Mouse (Mus musculus): ENCODE results near the gene Lurap1. TPM values are rescaled to one million over a fixed set of nuclear protein-coding genes. Genes with fewer than 3 reads are reported as not detected.

The Lurap1 gene
- polyA plus RNA-seq, 1 experiment from 2014 or later = 3.7 TPM

DNA sequence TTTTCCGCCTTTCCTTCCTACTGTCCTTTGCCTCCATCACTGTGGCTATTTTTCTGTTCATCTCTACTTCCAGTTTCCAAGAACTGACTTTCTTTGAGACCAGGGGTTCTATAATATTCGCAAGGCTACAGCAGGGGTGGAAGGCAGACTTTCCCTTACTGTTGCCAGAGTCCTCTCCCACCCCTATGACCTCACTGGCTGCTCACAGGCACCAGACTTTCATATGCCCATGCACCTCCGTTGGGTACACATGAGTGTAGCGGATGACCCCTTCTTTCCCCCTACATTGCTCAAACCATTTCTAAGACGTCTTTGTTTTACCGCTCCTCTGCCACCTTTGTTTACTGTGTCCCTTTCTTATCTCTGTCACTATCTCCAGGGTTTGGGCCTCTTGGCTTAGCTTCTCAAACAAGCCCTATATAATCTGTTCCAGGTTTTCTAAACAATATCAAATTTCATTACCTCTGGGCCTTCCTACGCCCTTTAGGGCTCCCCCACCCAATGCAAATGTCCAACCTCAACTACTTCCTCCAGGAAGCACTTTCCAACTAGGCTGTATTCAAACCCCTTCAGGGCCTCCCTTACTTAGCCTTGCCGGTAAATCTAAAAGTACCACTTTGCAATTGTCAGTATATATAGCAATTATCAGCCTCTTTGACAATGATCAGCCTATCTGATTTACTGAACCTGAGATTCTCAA lies 14.7 kb upstream of the Lurap1 start:
- no peak for ATAC-seq (ENCODE audit: low read depth)
- Histone ChIP-seq H3K9ac (ENCODE audit: low read length) (no peak overlapping the region), H3K4me1 (replicated peaks; ENCODE audit: control insufficient read depth, insufficient read depth, low read length) (peaks cover 17% of the 10 kb centered on the region), H3K9me3 (ENCODE audit: control insufficient read depth, low read length) (no peaks in the 10 kb centered on the region), H3K27me3 (ENCODE audit: control insufficient read depth, insufficient read depth, low read depth, low read length) (no peaks in the 10 kb centered on the region), H3K4me2 (ENCODE audit: low read depth, low read length) (no peak overlapping the region), H3K4me3 (ENCODE audit: low read length) (no peak overlapping the region), H3K36me3 (ENCODE audit: control insufficient read depth, insufficient read depth, low read length) (no peaks in the 10 kb centered on the region), H3K27ac (ENCODE audit: low read length) (peak overlapping the region; percentile 80)
- 35% methylated on average over 8 of the region's 8 CpGs for WGBS

GRCm38 (mm10) chr4:116164759-116165554 lies 13.8 kb upstream of the Lurap1 start:
- H3K4me2 ChIP-seq (ENCODE audit: low read depth, low read length) = no peak overlapping the region
- H3K27me3 ChIP-seq (ENCODE audit: control insufficient read depth, insufficient read depth, low read depth, low read length) = no peaks in the 10 kb centered on the region
- no peaks in the 10 kb centered on the region for H3K9me3 ChIP-seq (ENCODE audit: control insufficient read depth, low read length)
- peak; percentile 29; the same call in 1 of the 2 replicates for ATAC-seq (ENCODE audit: low read depth)
- no peak overlapping the region for H3K4me3 ChIP-seq (ENCODE audit: low read length)
- WGBS = 63% methylated on average over 2 of the region's 2 CpGs
- H3K36me3 ChIP-seq (ENCODE audit: control insufficient read depth, insufficient read depth, low read length) = no peaks in the 10 kb centered on the region; the same call in 1 of the 2 replicates
- peak overlapping the region; percentile 80 for H3K27ac ChIP-seq (ENCODE audit: low read length)
- H3K9ac ChIP-seq (ENCODE audit: low read length) = no peak overlapping the region
- peaks cover 17% of the 10 kb centered on the region for H3K4me1 ChIP-seq (replicated peaks; ENCODE audit: control insufficient read depth, insufficient read depth, low read length)

DNA sequence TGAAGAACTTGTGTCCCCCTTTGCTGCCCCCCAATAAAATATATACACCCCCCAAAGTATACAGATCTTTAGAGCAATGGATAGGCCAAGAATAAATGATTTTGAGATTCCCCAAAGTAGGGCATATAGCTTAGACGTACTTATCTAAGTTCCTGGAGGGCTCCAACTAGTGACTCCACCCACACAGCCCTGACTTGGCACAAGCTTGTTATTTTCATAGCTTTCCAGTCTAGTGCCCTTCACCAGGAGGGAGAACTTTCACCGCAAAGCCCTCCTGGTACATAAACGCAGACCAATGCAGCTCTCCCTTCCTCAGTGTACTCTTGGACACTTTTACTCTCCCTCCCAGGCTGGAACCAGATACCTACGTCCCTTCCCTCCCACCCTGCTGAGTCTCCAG lies 11.0 kb upstream of the Lurap1 start:
- Histone ChIP-seq H3K9ac (ENCODE audit: low read length) (no peak overlapping the region), H3K36me3 (ENCODE audit: control insufficient read depth, insufficient read depth, low read length) (peaks cover 19% of the 10 kb centered on the region), H3K9me3 (ENCODE audit: control insufficient read depth, low read length) (no peaks in the 10 kb centered on the region), H3K4me3 (ENCODE audit: low read length) (no peak overlapping the region), H3K4me1 (replicated peaks; ENCODE audit: control insufficient read depth, insufficient read depth, low read length) (peaks cover 17% of the 10 kb centered on the region), H3K27ac (ENCODE audit: low read length) (peak overlapping the region; percentile 41), H3K27me3 (ENCODE audit: control insufficient read depth, insufficient read depth, low read depth, low read length) (no peaks in the 10 kb centered on the region), H3K4me2 (ENCODE audit: low read depth, low read length) (no peak overlapping the region)
- WGBS = 55% methylated on average over 4 of the region's 4 CpGs
- peak; percentile 61 for ATAC-seq (ENCODE audit: low read depth)

GRCm38 (mm10) chr4:116160769-116161168 lies 9.6 kb upstream of the Lurap1 start:
- Histone ChIP-seq H3K4me2 (ENCODE audit: low read depth, low read length) (no peak overlapping the region), H3K27ac (ENCODE audit: low read length) (peak overlapping the region; percentile 28; the same call in 1 of the 2 replicates), H3K36me3 (ENCODE audit: control insufficient read depth, insufficient read depth, low read length) (peaks cover 31% of the 10 kb centered on the region), H3K9ac (ENCODE audit: low read length) (no peak overlapping the region), H3K4me1 (replicated peaks; ENCODE audit: control insufficient read depth, insufficient read depth, low read length) (peaks cover 13% of the 10 kb centered on the region), H3K4me3 (ENCODE audit: low read length) (no peak overlapping the region), H3K9me3 (ENCODE audit: control insufficient read depth, low read length) (no peaks in the 10 kb centered on the region), H3K27me3 (ENCODE audit: control insufficient read depth, insufficient read depth, low read depth, low read length) (no peaks in the 10 kb centered on the region)
- WGBS = 70% methylated on average over 3 of the region's 3 CpGs
- no peak for ATAC-seq (ENCODE audit: low read depth)

GRCm38 (mm10) chr4:116159912-116160311 lies 8.8 kb upstream of the Lurap1 start:
- peaks cover 39% of the 10 kb centered on the region for H3K36me3 ChIP-seq (ENCODE audit: control insufficient read depth, insufficient read depth, low read length)
- ATAC-seq (ENCODE audit: low read depth) = peak; percentile 11; the same call in 1 of the 2 replicates

DNA sequence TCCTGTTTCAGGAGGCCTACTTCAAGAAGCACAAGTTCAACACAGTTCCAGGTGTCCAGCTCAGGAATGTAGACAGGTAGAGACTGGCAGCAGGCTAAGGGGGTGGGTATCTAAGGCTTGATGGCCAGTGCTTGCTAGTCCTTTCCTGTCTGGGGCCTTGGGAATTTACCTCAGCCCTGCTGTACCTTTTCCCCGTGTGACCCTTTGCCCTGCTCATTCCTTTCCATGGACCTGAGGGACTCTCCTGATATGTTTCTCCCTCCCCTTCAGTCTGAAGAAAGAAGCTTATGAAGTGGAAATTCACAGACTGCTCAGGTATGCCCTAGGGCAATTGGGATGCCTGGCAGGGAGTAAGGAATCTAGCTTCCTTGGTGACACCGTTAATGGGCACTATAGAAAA lies 6.7 kb upstream of the Lurap1 start:
- ATAC-seq (ENCODE audit: low read depth) = no peak
- 90% methylated on average over 2 of the region's 2 CpGs for WGBS

More at GRCm38 (mm10) chr4:116159912-116160311, 8.8 kb upstream of the Lurap1 start:
- no peaks in the 10 kb centered on the region for H3K27me3 ChIP-seq (ENCODE audit: control insufficient read depth, insufficient read depth, low read depth, low read length)
- 72% methylated on average over 3 of the region's 3 CpGs for WGBS
- no peaks in the 10 kb centered on the region for H3K9me3 ChIP-seq (ENCODE audit: control insufficient read depth, low read length)
- no peak overlapping the region for H3K27ac ChIP-seq (ENCODE audit: low read length)
- peaks cover 8% of the 10 kb centered on the region for H3K4me1 ChIP-seq (replicated peaks; ENCODE audit: control insufficient read depth, insufficient read depth, low read length)
- no peak overlapping the region for H3K4me2 ChIP-seq (ENCODE audit: low read depth, low read length)
- H3K4me3 ChIP-seq (ENCODE audit: low read length) = no peak overlapping the region
- H3K9ac ChIP-seq (ENCODE audit: low read length) = no peak overlapping the region

DNA sequence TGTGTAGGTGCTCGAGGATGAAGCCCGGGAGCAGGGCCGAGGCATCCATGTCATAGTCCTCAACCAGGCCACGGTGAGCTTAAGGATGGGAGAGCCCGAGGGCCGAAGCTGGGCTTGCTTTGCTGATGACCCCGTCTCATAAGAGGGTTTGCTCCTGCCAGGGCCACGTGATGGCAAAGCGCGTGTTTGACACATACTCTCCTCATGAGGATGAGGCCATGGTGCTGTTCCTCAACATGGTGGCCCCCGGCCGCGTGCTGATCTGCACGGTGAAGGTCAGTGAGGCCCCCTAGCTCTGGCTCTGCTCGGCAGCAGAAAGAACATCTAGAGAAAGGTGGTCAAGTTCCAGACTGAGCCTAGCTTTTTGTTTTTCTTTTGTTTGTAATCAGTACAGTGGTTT lies 1.6 kb upstream of the Lurap1 start:
- H3K27ac ChIP-seq (ENCODE audit: low read length) = no peak overlapping the region
- no peak for ATAC-seq (ENCODE audit: low read depth)
- peaks cover 12% of the 10 kb centered on the region for H3K4me1 ChIP-seq (replicated peaks; ENCODE audit: control insufficient read depth, insufficient read depth, low read length)
- H3K9me3 ChIP-seq (ENCODE audit: control insufficient read depth, low read length) = no peaks in the 10 kb centered on the region
- 94% methylated on average over 15 of the region's 15 CpGs for WGBS
- H3K4me3 ChIP-seq (ENCODE audit: low read length) = no peak overlapping the region
- H3K27me3 ChIP-seq (ENCODE audit: control insufficient read depth, insufficient read depth, low read depth, low read length) = no peaks in the 10 kb centered on the region
- H3K36me3 ChIP-seq (ENCODE audit: control insufficient read depth, insufficient read depth, low read length) = peaks cover 40% of the 10 kb centered on the region
- H3K9ac ChIP-seq (ENCODE audit: low read length) = no peak overlapping the region
- no peak overlapping the region for H3K4me2 ChIP-seq (ENCODE audit: low read depth, low read length)

More for the DNA sequence above, 6.7 kb upstream of the Lurap1 start:
- peaks cover 57% of the 10 kb centered on the region for H3K36me3 ChIP-seq (ENCODE audit: control insufficient read depth, insufficient read depth, low read length)
- no peaks in the 10 kb centered on the region for H3K27me3 ChIP-seq (ENCODE audit: control insufficient read depth, insufficient read depth, low read depth, low read length)
- no peak overlapping the region for H3K4me3 ChIP-seq (ENCODE audit: low read length)
- H3K9me3 ChIP-seq (ENCODE audit: control insufficient read depth, low read length) = no peaks in the 10 kb centered on the region
- no peak overlapping the region for H3K4me2 ChIP-seq (ENCODE audit: low read depth, low read length)
- H3K4me1 ChIP-seq (replicated peaks; ENCODE audit: control insufficient read depth, insufficient read depth, low read length) = peaks cover 4% of the 10 kb centered on the region
- H3K9ac ChIP-seq (ENCODE audit: low read length) = no peak overlapping the region
- no peak overlapping the region for H3K27ac ChIP-seq (ENCODE audit: low read length)

- Histone ChIP-seq H3K9ac (ENCODE audit: low read length) (peak overlapping the region; percentile 97), H3K27me3 (ENCODE audit: control insufficient read depth, insufficient read depth, low read depth, low read length) (no peaks in the 10 kb centered on the region), H3K4me2 (ENCODE audit: low read depth, low read length) (peak overlapping the region; percentile 67), H3K36me3 (ENCODE audit: control insufficient read depth, insufficient read depth, low read length) (peaks cover 27% of the 10 kb centered on the region), H3K9me3 (ENCODE audit: control insufficient read depth, low read length) (no peaks in the 10 kb centered on the region), H3K4me1 (replicated peaks; ENCODE audit: control insufficient read depth, insufficient read depth, low read length) (peaks cover 12% of the 10 kb centered on the region), H3K27ac (ENCODE audit: low read length) (peak overlapping the region; percentile 92), H3K4me3 (ENCODE audit: low read length) (peak overlapping the region; percentile 83)
- no peak; the same call in 1 of the 2 replicates for ATAC-seq (ENCODE audit: low read depth)
- WGBS = 17% methylated on average over 4 of the region's 4 CpGs
These were observed 296 bp downstream of the Lurap1 start for GRCm38 (mm10) chr4:116150862-116151221.

- no peaks in the 10 kb centered on the region for H3K9me3 ChIP-seq (ENCODE audit: control insufficient read depth, low read length)
- H3K4me1 ChIP-seq (replicated peaks; ENCODE audit: control insufficient read depth, insufficient read depth, low read length) = peaks cover 12% of the 10 kb centered on the region
- peaks cover 22% of the 10 kb centered on the region for H3K36me3 ChIP-seq (ENCODE audit: control insufficient read depth, insufficient read depth, low read length)
- under 1% methylated on average over 58 of the region's 73 CpGs for WGBS
- peak overlapping the region; percentile 97 for H3K9ac ChIP-seq (ENCODE audit: low read length)
- no peaks in the 10 kb centered on the region for H3K27me3 ChIP-seq (ENCODE audit: control insufficient read depth, insufficient read depth, low read depth, low read length)
- H3K4me3 ChIP-seq (ENCODE audit: low read length) = peak overlapping the region; percentile 83
- ATAC-seq (ENCODE audit: low read depth) = peak; percentile 96
- peak overlapping the region; percentile 92 for H3K27ac ChIP-seq (ENCODE audit: low read length)
- peak overlapping the region; percentile 67 for H3K4me2 ChIP-seq (ENCODE audit: low read depth, low read length)
These were observed 829 bp downstream of the Lurap1 start for GRCm38 (mm10) chr4:116150156-116150861.
